Mouse (Mus musculus) limb, embryonic 11.5 days (tissue): ENCODE results near the gene Rab25. TPM values are rescaled to one million over a fixed set of nuclear protein-coding genes. Genes with fewer than 3 reads are reported as not detected.

Experiments
- ATAC-seq: fragments of 200-750 bp; cut with Nextera tagmentation; 2 replicates; pipeline ENCODE4 v1.8.0; 2017; ENCODE audit warnings: low read depth; ENCODE audit not compliant: insufficient number of reproducible peaks, low FRiP score, low TSS enrichment
- DNase-seq: peaks from one replicate; pipeline ENCODE4 v3.0.0-alpha.2; 2015; ENCODE audit warnings: low spot score
- H3K27ac ChIP-seq: fragments of 300-500 bp; sonication (generic); replicated peaks from 2 replicates; pipeline ENCODE4 v1.5.1; 2014; ENCODE audit warnings: low read depth, mild to moderate bottlenecking, low read length
- H3K27me3 ChIP-seq: fragments of 300-500 bp; sonication (generic); 2 replicates; pipeline ENCODE4 v1.6.1; 2014; ENCODE audit warnings: mild to moderate bottlenecking, low read length, mixed read lengths; ENCODE audit not compliant: control insufficient read depth, insufficient read depth
- H3K36me3 ChIP-seq: fragments of 300-500 bp; sonication (generic); 2 replicates; pipeline ENCODE4 v1.6.1; 2014; ENCODE audit warnings: mild to moderate bottlenecking, low read length, moderate library complexity, mixed read lengths; ENCODE audit not compliant: control insufficient read depth, insufficient read depth
- H3K4me1 ChIP-seq: fragments of 300-500 bp; sonication (generic); 2 replicates; pipeline ENCODE4 v1.6.1; 2014; ENCODE audit warnings: low read length, mixed read lengths; ENCODE audit not compliant: control insufficient read depth, insufficient read depth
- H3K4me2 ChIP-seq: fragments of 300-500 bp; sonication (generic); 2 replicates; pipeline ENCODE4 v1.6.1; 2014; ENCODE audit warnings: low read depth, mild to moderate bottlenecking, moderate library complexity; ENCODE audit not compliant: severe bottlenecking
- H3K4me3 ChIP-seq: fragments of 300-500 bp; sonication (generic); 2 replicates; pipeline ENCODE4 v1.5.1; 2014; ENCODE audit warnings: low read depth, low read length
- H3K9ac ChIP-seq: fragments of 300-500 bp; sonication (generic); 2 replicates; pipeline ENCODE4 v1.6.1; 2014; ENCODE audit warnings: mild to moderate bottlenecking, low read length
- H3K9me3 ChIP-seq: fragments of 300-500 bp; sonication (generic); 2 replicates; pipeline ENCODE4 v1.6.1; 2016; ENCODE audit warnings: low read length; ENCODE audit not compliant: control insufficient read depth
- WGBS: fragments of 180-500 bp; shearing (Covaris S2); extraction: QIAGEN DNeasy Blood & Tissue Kit; methylation state at CpG from one replicate; pipeline ENCODE4 v1.1.7; 2014; 5-methylcytosine and 5-hydroxymethylcytosine counted together
- polyA plus RNA-seq: library from polyadenylated mRNA; unstranded; fragments of >200 nt; fragmentation: Nextera tagmentation; extraction: Ambion mirVana; gene quantifications from 2 replicates; pipeline ENCODE4 v1.2.1, GENCODE M21; 2014

Gene Rab25
- polyA plus RNA-seq, 1 experiment from 2014 or later = 2.4 TPM

- WGBS = under 1% methylated on average over 55 of the region's 55 CpGs
- DNase-seq (peak; percentile 57), ATAC-seq (peak; percentile 81)
- Histone ChIP-seq H3K4me3 (peak overlapping the region; percentile 54), H3K27ac (no peak overlapping the region), H3K9ac (peak overlapping the region; percentile 61), H3K27me3 (peaks cover 13% of the 10 kb centered on the region), H3K4me2 (peak overlapping the region; percentile 98), H3K36me3 (no peaks in the 10 kb centered on the region), H3K9me3 (no peaks in the 10 kb centered on the region), H3K4me1 (peaks cover 27% of the 10 kb centered on the region)
Observed at GRCm38 (mm10) chr3:88502641-88503504, 45.2 kb downstream of the Rab25 start.

DNA sequence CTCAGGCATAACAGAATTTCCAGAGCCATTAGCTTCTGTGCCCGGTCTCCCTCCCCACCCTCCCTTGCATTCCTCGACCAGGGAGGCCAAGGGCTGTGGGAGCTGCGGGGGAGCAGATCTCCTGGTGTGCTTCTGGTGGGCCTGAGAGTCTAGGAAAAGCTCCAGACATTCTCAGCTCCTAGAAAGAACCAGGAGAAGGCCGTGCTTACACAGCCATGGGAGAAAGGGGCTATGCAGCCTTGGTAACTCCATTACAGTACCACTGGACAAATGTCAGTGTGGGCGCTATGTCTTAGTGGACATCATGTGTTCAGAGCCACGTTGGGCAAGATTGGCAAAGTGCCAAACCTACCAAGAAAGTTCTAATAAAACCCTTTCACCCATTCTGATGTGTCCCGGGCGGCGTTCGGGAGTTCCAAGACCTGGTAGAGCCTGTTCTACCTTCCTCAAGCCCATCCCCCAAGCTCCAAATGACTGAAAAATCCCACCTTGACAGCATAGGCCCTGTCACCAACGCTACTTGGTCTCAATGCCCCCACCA is 46.0 kb downstream of the Rab25 start:
- 16% methylated on average over 11 of the region's 11 CpGs for WGBS
- Histone ChIP-seq H3K4me3 (peak overlapping the region; percentile 54), H3K27me3 (peaks cover 13% of the 10 kb centered on the region), H3K4me2 (peak overlapping the region; percentile 98), H3K36me3 (no peaks in the 10 kb centered on the region), H3K9me3 (no peaks in the 10 kb centered on the region), H3K9ac (peak overlapping the region; percentile 61), H3K4me1 (peaks cover 27% of the 10 kb centered on the region), H3K27ac (no peak overlapping the region)
- no peak for ATAC-seq
- no peak for DNase-seq

DNA sequence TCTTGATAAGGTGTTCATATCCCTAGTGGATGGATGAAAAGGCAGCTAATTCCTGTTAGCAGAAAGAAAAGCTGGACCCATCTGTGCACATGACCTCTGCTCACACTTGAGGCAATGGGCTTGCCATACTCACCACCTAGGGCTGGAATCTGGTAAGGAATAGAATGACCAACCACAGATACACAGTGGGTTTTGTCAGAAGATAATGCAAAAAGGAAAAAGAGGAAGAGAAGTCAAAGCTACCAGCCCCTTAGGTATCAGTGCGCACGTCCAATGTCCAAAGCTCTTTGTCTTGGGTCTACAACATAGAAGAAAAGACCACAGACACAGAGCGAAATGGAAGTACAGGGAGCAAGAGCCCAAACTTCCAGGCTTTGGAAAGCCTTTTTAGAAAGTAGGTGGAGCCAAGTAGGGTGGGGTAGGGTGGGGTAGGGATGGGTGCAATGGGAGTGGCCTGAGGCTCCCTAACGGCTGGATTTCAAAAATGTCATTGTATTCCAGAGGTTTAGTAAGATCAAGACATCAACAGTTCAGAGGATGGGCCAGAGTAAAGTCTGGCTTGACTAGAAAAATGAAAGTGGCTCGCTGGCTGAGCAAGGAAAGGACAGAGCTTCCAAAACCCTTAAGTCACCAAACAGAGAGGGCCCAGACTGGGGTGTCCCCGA is 46.6 kb downstream of the Rab25 start:
- Histone ChIP-seq H3K9ac (no peak overlapping the region), H3K27ac (no peak overlapping the region), H3K4me3 (peak overlapping the region; percentile 54), H3K9me3 (no peaks in the 10 kb centered on the region), H3K27me3 (peaks cover 13% of the 10 kb centered on the region), H3K36me3 (no peaks in the 10 kb centered on the region), H3K4me2 (peak overlapping the region; percentile 98), H3K4me1 (peaks cover 27% of the 10 kb centered on the region)
- DNase-seq (no peak), ATAC-seq (no peak)
- WGBS = 53% methylated on average over 6 of the region's 6 CpGs

- no peak for ATAC-seq
- WGBS = 55% methylated on average over 4 of the region's 4 CpGs
- Histone ChIP-seq H3K27me3 (peaks cover 13% of the 10 kb centered on the region), H3K36me3 (no peaks in the 10 kb centered on the region), H3K27ac (no peak overlapping the region), H3K9me3 (no peaks in the 10 kb centered on the region), H3K4me3 (no peak overlapping the region), H3K4me2 (no peak overlapping the region), H3K9ac (no peak overlapping the region), H3K4me1 (peaks cover 26% of the 10 kb centered on the region)
- no peak for DNase-seq
Observed at GRCm38 (mm10) chr3:88500655-88501365, 47.3 kb downstream of the Rab25 start.

GRCm38 (mm10) chr3:88500087-88500486 is 48.0 kb downstream of the Rab25 start:
- H3K27ac ChIP-seq = no peak overlapping the region
- H3K36me3 ChIP-seq = no peaks in the 10 kb centered on the region
- H3K9ac ChIP-seq = no peak overlapping the region
- H3K4me2 ChIP-seq = no peak overlapping the region
- peaks cover 20% of the 10 kb centered on the region for H3K4me1 ChIP-seq
- no peak overlapping the region for H3K4me3 ChIP-seq
- ATAC-seq (no peak), DNase-seq (no peak)
- peaks cover 13% of the 10 kb centered on the region for H3K27me3 ChIP-seq
- H3K9me3 ChIP-seq = no peaks in the 10 kb centered on the region
- 81% methylated on average over 7 of the region's 7 CpGs for WGBS

DNA sequence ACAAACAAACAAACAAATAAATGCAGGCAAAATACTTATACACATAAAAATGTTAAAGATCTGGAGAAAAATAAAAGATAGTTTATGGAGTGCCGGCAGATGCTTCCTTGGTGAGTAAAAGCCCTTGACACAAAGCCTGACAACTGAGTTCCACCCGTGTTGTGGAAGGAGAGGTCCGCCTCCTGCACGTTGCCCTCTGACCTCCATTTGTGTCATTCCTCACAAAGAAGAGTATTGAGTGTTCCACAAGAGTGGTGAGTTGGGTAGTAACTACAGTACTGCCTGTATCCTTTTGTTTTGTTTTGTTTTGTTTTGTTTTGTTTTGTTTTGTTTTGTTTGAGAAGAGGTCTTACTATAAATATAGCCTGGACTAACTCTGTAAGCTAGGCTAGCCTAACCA is 48.5 kb downstream of the Rab25 start:
- Histone ChIP-seq H3K27me3 (peaks cover 13% of the 10 kb centered on the region), H3K4me1 (peaks cover 20% of the 10 kb centered on the region), H3K9me3 (no peaks in the 10 kb centered on the region), H3K4me2 (no peak overlapping the region), H3K9ac (no peak overlapping the region), H3K27ac (no peak overlapping the region), H3K36me3 (no peaks in the 10 kb centered on the region), H3K4me3 (no peak overlapping the region)
- no peak for ATAC-seq
- WGBS = 77% methylated on average over 4 of the region's 4 CpGs
- no peak for DNase-seq

GRCm38 (mm10) chr3:88495741-88496415 is 52.2 kb downstream of the Rab25 start:
- Histone ChIP-seq H3K4me2 (no peak overlapping the region), H3K27ac (no peak overlapping the region), H3K4me3 (no peak overlapping the region), H3K4me1 (peaks cover 15% of the 10 kb centered on the region), H3K9ac (no peak overlapping the region; the same call in 1 of the 2 replicates), H3K27me3 (no peaks in the 10 kb centered on the region), H3K36me3 (no peaks in the 10 kb centered on the region), H3K9me3 (no peaks in the 10 kb centered on the region)
- no peak for DNase-seq
- WGBS = 86% methylated on average over 10 of the region's 10 CpGs
- ATAC-seq = no peak
